Mouse (Mus musculus): Measurements from ENCODE around the gene Atp6v0a4.

Gene Atp6v0a4

GRCm38 (mm10) chr6:38073592-38073991, 50.8 kb downstream of the Atp6v0a4 start:
- no peak for DNase-seq (ENCODE audit: low read depth, low spot score)

DNA sequence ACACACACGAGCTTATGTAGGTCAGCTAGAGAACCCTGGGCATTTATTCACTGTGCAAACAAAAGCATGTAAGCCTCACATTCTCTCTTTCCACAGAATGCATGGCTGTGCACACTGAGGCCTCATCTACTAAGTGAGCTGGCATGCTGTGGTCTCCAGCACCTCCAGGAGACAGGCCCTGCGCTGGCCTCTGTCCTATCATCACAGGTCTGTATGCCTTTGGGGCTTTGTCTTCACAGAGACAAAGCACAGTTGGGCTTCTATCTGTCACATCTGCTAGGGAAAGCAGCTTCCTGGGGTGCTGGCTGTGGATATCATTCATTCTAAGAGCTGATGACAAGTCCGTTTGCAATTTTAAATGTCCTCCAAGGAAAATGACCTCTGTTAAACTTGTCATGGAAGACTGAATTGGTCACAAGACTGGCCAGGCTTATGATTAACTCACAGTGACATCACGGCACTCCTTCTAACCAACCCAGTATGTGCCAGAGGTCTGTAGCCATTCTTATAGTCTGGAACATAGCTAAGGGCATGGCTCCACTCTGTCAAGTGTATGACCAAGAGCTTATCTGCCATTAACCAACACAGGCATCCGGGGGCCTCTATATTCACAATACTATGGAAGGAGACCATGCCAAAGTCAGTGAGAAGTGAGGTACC, 52.1 kb downstream of the Atp6v0a4 start:
- no peak for DNase-seq (ENCODE audit: low read depth, low spot score)

DNA sequence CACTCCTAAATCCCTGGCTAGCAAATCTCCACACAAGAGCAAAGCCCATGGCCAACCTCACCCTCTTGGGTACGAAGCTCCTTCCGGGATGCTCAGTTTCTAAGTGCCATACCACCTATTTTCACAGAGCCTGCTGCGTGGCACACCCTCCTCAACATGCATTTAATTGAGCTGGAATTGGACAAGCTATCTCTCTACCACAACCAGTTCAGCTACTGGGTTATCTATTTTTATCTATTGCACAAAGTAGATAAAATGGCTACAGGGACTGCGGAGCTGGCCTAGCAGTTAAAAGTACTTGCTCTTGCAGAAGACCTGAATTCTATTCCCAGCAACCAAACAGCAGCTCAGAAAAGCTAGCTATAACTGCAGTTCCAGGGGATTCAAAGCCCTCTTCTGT, 53.1 kb downstream of the Atp6v0a4 start:
- no peak for DNase-seq (ENCODE audit: low read depth, low spot score)

DNA sequence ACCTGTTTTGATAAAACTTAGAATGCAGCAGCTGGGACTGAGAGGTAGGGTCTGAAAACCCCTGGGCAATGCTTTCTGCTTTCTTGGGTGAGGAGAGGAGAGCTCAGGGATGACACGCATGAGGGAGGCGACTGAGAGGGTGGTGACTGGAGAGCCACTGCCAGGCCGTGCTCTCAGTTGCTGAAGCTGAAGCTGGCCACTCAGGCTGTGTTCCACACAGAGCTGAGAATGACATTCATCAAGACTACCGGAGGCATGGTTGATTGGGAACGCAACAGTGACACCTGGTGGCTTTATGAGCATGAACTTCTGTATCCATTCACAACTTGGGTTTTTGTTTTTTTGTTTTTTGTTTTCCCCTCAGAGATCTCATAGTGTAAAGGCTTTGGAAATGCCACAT, 58.2 kb downstream of the Atp6v0a4 start:
- peak; percentile 68 for DNase-seq (ENCODE audit: low read depth, low spot score)

GRCm38 (mm10) chr6:38065501-38066122, 58.8 kb downstream of the Atp6v0a4 start:
- no peak for DNase-seq (ENCODE audit: low read depth, low spot score)

DNA sequence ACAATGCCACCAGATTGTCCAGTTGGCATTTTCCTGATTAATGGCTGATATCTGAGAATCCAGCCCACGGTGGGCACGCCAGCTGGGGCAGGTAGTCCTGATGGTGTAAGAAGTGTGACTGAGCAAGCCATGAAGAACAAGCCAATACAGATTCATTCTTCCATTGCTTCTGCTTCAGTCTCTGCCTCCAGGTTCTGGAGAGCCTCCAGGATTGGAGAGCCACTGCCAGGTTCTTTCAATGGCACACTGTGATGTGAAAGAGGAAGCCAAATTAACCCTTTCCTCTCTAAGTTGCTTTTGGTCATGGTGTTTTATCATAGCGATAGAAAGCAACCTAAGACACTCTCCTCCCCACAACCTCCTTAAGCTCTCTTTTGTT, 59.3 kb downstream of the Atp6v0a4 start:
- DNase-seq (ENCODE audit: low read depth, low spot score) = no peak

- no peak for DNase-seq (ENCODE audit: low read depth, low spot score)
Observed at GRCm38 (mm10) chr6:38064621-38065020, 59.8 kb downstream of the Atp6v0a4 start.

DNA sequence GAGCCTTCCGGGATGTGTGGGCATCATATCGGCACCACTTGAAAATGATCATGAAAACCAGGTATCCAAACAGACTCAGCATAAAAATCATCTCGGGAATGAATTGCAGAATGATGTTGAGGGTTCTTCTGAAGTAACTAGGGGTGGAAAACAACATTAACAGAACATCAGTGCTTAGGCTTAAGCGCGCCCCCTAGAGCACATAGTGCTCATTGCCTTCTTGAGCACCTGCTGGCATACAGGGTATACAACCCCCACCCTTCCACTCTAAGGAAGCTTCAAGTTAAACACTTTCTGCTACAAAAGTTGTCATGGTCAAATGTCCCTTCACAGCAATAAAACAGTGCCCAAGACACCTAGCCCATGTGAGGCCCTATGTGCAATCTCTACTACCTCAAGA, 65.6 kb downstream of the Atp6v0a4 start:
- no peak for DNase-seq (ENCODE audit: low read depth, low spot score)

GRCm38 (mm10) chr6:38055471-38056330, 68.7 kb downstream of the Atp6v0a4 start:
- no peak for DNase-seq (ENCODE audit: low read depth, low spot score)

DNA sequence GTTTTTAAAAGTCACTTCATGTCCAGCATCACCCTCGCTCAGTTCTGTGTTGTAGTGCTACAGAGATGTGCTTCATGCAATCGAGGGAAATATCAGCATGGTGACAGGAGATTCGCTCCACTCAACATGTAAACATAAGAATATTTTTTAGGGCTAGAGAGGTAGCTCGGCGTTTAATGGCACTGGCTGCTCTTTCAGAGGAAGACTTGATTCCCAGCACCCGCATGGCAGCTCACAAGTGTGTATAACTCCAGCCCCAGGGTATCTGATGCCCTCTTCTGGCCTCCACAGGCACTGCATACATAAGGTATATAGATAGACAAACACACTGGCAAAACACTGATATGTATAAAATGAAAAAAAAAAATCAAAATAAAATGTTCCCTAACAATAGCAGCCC, 74.8 kb downstream of the Atp6v0a4 start:
- no peak for DNase-seq (ENCODE audit: low read depth, low spot score)

GRCm38 (mm10) chr6:38048800-38049561, 75.4 kb downstream of the Atp6v0a4 start:
- no peak for DNase-seq (ENCODE audit: low read depth, low spot score)

DNA sequence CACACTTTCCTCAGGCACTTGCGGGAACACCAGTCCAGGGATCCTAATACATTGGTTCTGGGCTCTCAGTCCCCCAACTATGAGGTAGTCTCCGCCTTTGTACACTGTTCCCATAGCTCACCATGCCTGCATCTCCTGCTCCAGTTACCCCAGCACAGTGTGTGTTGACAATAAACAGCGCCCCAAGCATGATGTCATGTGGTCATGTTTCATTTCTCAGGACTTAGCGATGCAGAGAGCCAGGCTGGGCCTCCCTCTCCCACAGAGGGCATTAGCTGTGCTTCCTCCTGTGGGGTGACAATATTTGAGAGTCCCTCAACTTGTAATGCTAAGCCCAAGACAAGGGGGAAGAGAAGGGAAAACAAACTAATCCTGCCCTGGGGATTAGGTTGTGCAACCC, 76.4 kb downstream of the Atp6v0a4 start:
- DNase-seq (ENCODE audit: low read depth, low spot score) = no peak

DNA sequence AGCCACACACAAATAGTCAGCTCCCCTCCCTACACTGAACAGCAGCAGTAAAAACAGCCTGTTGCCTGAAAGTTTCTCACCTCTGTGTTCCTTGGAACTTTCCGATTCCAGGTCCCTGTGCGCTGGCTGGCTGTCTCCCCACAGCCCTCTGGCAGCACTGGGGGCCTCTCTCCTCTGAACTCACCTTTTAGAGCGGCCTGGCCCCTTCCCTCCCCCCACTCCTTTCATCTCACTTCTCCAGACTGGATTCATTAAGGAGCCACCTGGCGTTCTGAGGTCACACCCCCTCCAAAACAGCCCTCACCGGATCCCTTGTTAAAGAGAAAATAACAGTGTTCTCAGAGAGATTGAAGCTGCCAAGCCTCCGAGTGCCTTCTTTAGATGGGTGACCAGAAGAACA, 77.5 kb downstream of the Atp6v0a4 start, which contains the start of gene Svopl:
Gene Svopl, minus strand, starts transcription at position 159 of the 400 bp plus-strand sequence.
- DNase-seq (ENCODE audit: low read depth, low spot score) = no peak

- no peak for DNase-seq (ENCODE audit: low read depth, low spot score)
Observed at GRCm38 (mm10) chr6:38032801-38033566, 91.4 kb downstream of the Atp6v0a4 start.

DNA sequence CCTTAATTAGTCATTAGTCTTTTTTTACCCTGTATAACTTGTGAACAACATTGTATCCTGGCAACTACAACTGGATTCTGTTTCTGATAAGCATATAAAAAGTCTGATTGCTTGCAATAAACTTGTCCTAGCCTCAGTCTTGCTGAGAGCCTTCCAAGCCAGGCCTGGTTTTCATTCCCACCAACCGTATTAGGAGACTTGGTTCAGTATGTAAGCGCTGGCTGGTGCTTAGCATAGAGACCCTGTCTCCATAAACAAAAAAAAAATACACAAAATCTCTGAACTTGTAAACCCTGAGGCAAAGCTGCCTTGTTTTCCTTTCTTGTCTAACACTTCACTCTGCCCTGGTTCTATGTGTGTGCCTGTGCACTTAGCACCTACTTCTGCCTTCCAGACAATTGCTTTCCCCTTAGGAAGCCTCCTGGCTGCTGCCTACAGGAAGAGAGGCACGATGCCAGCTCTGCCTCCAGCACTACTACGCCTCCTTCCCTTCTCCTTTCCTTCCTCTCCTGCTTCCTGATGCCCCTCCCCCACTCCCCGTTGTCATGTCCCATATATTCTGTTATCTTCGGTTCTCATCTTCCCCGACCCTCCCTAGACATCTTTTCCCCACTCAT, 92.4 kb downstream of the Atp6v0a4 start:
- DNase-seq (ENCODE audit: low read depth, low spot score) = no peak

GRCm38 (mm10) chr6:38028205-38028604, 96.2 kb downstream of the Atp6v0a4 start:
- DNase-seq (ENCODE audit: low read depth, low spot score) = no peak

DNA sequence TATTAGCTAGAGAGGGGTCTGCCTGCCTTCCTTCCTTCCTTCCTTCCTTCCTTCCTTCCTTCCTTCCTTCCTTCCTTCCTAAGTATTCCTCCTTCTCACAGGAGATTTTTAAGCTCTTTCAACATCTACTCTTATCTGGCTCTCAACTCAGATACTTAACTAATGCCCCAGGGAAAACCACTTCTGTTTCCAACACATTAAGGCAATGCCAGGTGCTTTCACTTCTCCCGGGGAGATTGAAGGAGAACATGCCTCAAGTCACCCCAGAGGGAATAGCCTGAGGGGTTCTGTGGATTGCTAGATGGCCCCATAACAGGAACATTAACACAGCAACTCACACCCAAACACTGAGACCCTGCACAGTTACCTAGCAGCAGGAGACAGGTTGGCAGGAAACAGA, 96.6 kb downstream of the Atp6v0a4 start:
- DNase-seq (ENCODE audit: low read depth, low spot score) = no peak

GRCm38 (mm10) chr6:38023284-38023683, 101.1 kb downstream of the Atp6v0a4 start:
- DNase-seq (ENCODE audit: low read depth, low spot score) = peak; percentile 10

DNA sequence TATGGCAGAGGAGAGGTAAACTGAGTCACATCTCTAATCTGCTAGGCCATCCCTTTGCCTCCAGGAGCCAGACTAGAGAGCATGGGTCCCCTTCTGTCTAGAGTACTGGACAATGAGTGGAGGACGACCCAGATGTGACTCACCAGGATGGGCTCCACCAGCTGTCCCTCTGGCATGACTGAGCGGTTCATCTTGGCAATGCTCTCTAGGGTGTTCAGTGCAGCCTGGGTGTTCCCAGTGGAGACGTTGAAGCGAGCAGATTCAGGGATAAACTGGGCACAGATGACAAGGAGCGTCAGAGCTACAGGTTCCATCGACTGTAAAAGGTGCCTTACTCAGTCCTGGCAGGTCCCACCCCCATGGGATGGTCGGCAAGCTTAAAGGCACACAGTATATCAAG, 103.0 kb downstream of the Atp6v0a4 start:
- no peak for DNase-seq (ENCODE audit: low read depth, low spot score)

DNA sequence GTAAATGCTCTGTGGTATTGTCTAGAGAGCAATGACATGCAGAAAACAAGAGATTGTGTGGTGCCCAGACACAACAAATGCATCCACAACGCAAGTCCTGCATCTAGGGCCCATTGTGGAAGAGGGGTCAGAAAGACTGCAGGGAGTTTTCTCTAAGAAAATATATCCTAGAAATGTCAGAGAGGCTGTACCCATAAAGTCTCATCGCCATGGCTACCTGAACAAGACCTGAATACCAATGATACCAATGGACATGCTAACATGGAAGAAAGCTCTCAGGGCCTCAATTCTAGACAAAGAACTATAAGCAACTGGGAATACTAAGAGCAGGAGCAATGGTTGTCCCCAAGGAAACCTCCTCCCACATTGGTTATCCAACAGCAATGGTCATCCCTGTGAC, 111.6 kb downstream of the Atp6v0a4 start:
- DNase-seq (ENCODE audit: low read depth, low spot score) = no peak

GRCm38 (mm10) chr6:38007459-38007858, 116.9 kb downstream of the Atp6v0a4 start:
- DNase-seq (ENCODE audit: low read depth, low spot score) = peak; percentile 48

Data from skeletal muscle tissue, adult 2 months (tissue).